Mouse (Mus musculus) adrenal gland, adult 18-20 months (tissue): ENCODE results near the gene Vmn1r55. TPM values are rescaled to one million over a fixed set of nuclear protein-coding genes. Genes with fewer than 3 reads are reported as not detected.
"Not testable (repeated sequence)": the region's sequence is repeated elsewhere in the genome, so short reads cannot be mapped to it uniquely, and the experiment has no call there.

Source experiments
- DNase-seq, 2 experiments: peaks; one replicate each; pipeline ENCODE4 v3.0.0; 2021 to 2022; ENCODE audit warnings: low spot score in 2 of 2
- long read RNA-seq, 2 experiments: library from polyadenylated mRNA; stranded (forward); transcript quantifications; one replicate each; pipeline ENCODE4 v2.0.0; 2021
- total RNA-seq, 2 experiments: library from RNA; stranded (reverse); gene quantifications; 1 replicate in 1 of 2; 2 replicates in 1 of 2; pipeline ENCODE4 v1.2.3; 2021

The Vmn1r55 gene
- not detected for total RNA-seq
- long read RNA-seq, experiment 1, result 0 reads
- long read RNA-seq, experiment 2, result 0 reads

- DNase-seq, result not testable (repeated sequence)
These were observed at the start of gene Vmn1r55 for GRCm38 (mm10) chr7:5149570-5149969. Vmn1r55 (minus strand) TSS chr7:5149670.

- DNase-seq, result not testable (repeated sequence)
These were observed 47.2 kb upstream of the Vmn1r55 start, which contains the start of gene Vmn1r56 for GRCm38 (mm10) chr7:5196647-5197046. Vmn1r56 (minus strand) TSS chr7:5196747.

- DNase-seq, result peak; percentile 79 to 87
These were observed 23.7 kb downstream of the Vmn1r55 start, which contains the start of gene Rasl2-9 for GRCm38 (mm10) chr7:5125549-5126406. Rasl2-9 (minus strand) TSS chr7:5125950.

GRCm38 (mm10) chr7:5125078-5125477 is 24.4 kb downstream of the Vmn1r55 start:
- DNase-seq, result no peak

- DNase-seq, result no peak
These were observed 32.6 kb downstream of the Vmn1r55 start, which contains the start of gene Rfpl4 for GRCm38 (mm10) chr7:5116850-5117249. Rfpl4 (minus strand) TSS chr7:5116950.

GRCm38 (mm10) chr7:5112701-5113100 is 36.8 kb downstream of the Vmn1r55 start:
- DNase-seq, result no peak

GRCm38 (mm10) chr7:5109301-5109700 is 40.2 kb downstream of the Vmn1r55 start:
- DNase-seq, result no peak

GRCm38 (mm10) chr7:5108272-5108671 is 41.2 kb downstream of the Vmn1r55 start:
- peak in 1 of 2 experiments; percentile 5 for DNase-seq

GRCm38 (mm10) chr7:5102564-5102963 is 46.9 kb downstream of the Vmn1r55 start:
- no peak for DNase-seq

GRCm38 (mm10) chr7:5101066-5101663 is 48.3 kb downstream of the Vmn1r55 start:
- DNase-seq, result no peak

- no peak for DNase-seq
These were observed 49.7 kb downstream of the Vmn1r55 start for GRCm38 (mm10) chr7:5099796-5100195.

- no peak for DNase-seq
These were observed 50.7 kb downstream of the Vmn1r55 start for GRCm38 (mm10) chr7:5098769-5099168.

- DNase-seq, result no peak
These were observed 56.5 kb downstream of the Vmn1r55 start for GRCm38 (mm10) chr7:5092831-5093510.

GRCm38 (mm10) chr7:5092381-5092780 is 57.1 kb downstream of the Vmn1r55 start:
- no peak for DNase-seq

GRCm38 (mm10) chr7:5091008-5091728 is 58.3 kb downstream of the Vmn1r55 start:
- no peak for DNase-seq

- no peak for DNase-seq
These were observed 59.6 kb downstream of the Vmn1r55 start for GRCm38 (mm10) chr7:5089853-5090252.

- DNase-seq, result no peak
These were observed 61.6 kb downstream of the Vmn1r55 start for GRCm38 (mm10) chr7:5087886-5088285.

GRCm38 (mm10) chr7:5086921-5087440 is 62.5 kb downstream of the Vmn1r55 start:
- no peak for DNase-seq

- DNase-seq, result no peak
These were observed 64.0 kb downstream of the Vmn1r55 start for GRCm38 (mm10) chr7:5085512-5085911.

- DNase-seq, result no peak
These were observed 66.0 kb downstream of the Vmn1r55 start for GRCm38 (mm10) chr7:5083325-5084105.
